Mouse (Mus musculus) liver, postnatal 0 days (tissue): ENCODE measurements around the gene Fancl.

Experiments
- CTCF ChIP-seq: sonication (generic); IDR thresholded peaks from 2 replicates; pipeline ENCODE4 v1.5.1; 2016; ENCODE audit warnings: antibody characterized with exemption, low read depth
- EP300 ChIP-seq: IDR thresholded peaks from 2 replicates; pipeline ENCODE4 v1.6.1; 2016; ENCODE audit warnings: antibody characterized with exemption, low read depth, mild to moderate bottlenecking

GRCm38 (mm10) chr11:26451228-26451627 lies 65.3 kb downstream of the Fancl start:
- TF ChIP-seq CTCF, result no peak
- TF ChIP-seq EP300, result no peak
